Mouse (Mus musculus) thymus, postnatal 10 days (tissue): ENCODE data around the gene Frmpd4.

Source experiments
- DNase-seq, 2 experiments: peaks; one replicate each; pipeline ENCODE4 v3.0.0; 2021; ENCODE audit warnings: low spot score in 2 of 2

Frmpd4 gene

GRCm38 (mm10) chrX:168577131-168577530 lies at the start of gene Frmpd4:
Gene Frmpd4 (minus strand): TSS chrX:168577231.
- no peak for DNase-seq

GRCm38 (mm10) chrX:168595193-168595592 lies 18.2 kb upstream of the Frmpd4 start:
- no peak for DNase-seq

GRCm38 (mm10) chrX:168584303-168584702 lies 7.3 kb upstream of the Frmpd4 start:
- DNase-seq = no peak

- no peak for DNase-seq
Observed at GRCm38 (mm10) chrX:168571808-168572207, 5.2 kb downstream of the Frmpd4 start.

GRCm38 (mm10) chrX:168569231-168569630 lies 7.8 kb downstream of the Frmpd4 start:
- DNase-seq = no peak

- DNase-seq = no peak
Observed at GRCm38 (mm10) chrX:168505254-168505653, 71.8 kb downstream of the Frmpd4 start.

- DNase-seq = no peak
Observed at GRCm38 (mm10) chrX:168455233-168455632, 121.8 kb downstream of the Frmpd4 start.

- no peak for DNase-seq
Observed at GRCm38 (mm10) chrX:168431206-168431605, 145.8 kb downstream of the Frmpd4 start.

GRCm38 (mm10) chrX:168429814-168430213 lies 147.2 kb downstream of the Frmpd4 start:
- DNase-seq = no peak

- peak in 1 of 2 experiments; percentile 9 for DNase-seq
Observed at GRCm38 (mm10) chrX:168415403-168415802, 161.6 kb downstream of the Frmpd4 start.

- DNase-seq = no peak
Observed at GRCm38 (mm10) chrX:168403512-168403911, 173.5 kb downstream of the Frmpd4 start.

- no peak for DNase-seq
Observed at GRCm38 (mm10) chrX:168350431-168350830, 226.6 kb downstream of the Frmpd4 start.

- no peak for DNase-seq
Observed at GRCm38 (mm10) chrX:168349320-168350225, 227.5 kb downstream of the Frmpd4 start.

GRCm38 (mm10) chrX:168338212-168338611 lies 238.8 kb downstream of the Frmpd4 start:
- DNase-seq = no peak

GRCm38 (mm10) chrX:168325161-168325560 lies 251.9 kb downstream of the Frmpd4 start:
- DNase-seq = no peak

GRCm38 (mm10) chrX:168312158-168312557 lies 264.9 kb downstream of the Frmpd4 start:
- DNase-seq = no peak

GRCm38 (mm10) chrX:168310143-168310542 lies 266.9 kb downstream of the Frmpd4 start:
- DNase-seq = no peak

- no peak for DNase-seq
Observed at GRCm38 (mm10) chrX:168292506-168292905, 284.5 kb downstream of the Frmpd4 start.

- DNase-seq = no peak
Observed at GRCm38 (mm10) chrX:168207034-168207433, 370.0 kb downstream of the Frmpd4 start.

- DNase-seq = no peak
Observed at GRCm38 (mm10) chrX:168191944-168192343, 385.1 kb downstream of the Frmpd4 start.

- no peak for DNase-seq
Observed at GRCm38 (mm10) chrX:168189563-168189962, 387.5 kb downstream of the Frmpd4 start.

- DNase-seq = no peak
Observed at GRCm38 (mm10) chrX:168163001-168163400, 414.0 kb downstream of the Frmpd4 start.

- no peak for DNase-seq
Observed at GRCm38 (mm10) chrX:168158866-168159265, 418.2 kb downstream of the Frmpd4 start.
